Mouse (Mus musculus) urinary bladder, postnatal 36 days (tissue): ENCODE results near the gene Apod.

Source experiments
- DNase-seq, 2 experiments: peaks; one replicate each; pipeline ENCODE4 v3.0.0; 2022; ENCODE audit warnings: low spot score in 2 of 2, mixed read lengths in 1 of 2

Apod gene

GRCm38 (mm10) chr16:31314497-31315233, at the start of gene Apod:
Gene Apod, minus strand, starts transcription at chr16:31314808.
- DNase-seq = no peak

- no peak for DNase-seq
Measured at GRCm38 (mm10) chr16:31363685-31364436, 49.3 kb upstream of the Apod start.

- DNase-seq = no peak
Measured at GRCm38 (mm10) chr16:31359542-31359941, 44.9 kb upstream of the Apod start.

GRCm38 (mm10) chr16:31358991-31359390, 44.4 kb upstream of the Apod start:
- no peak for DNase-seq

- DNase-seq = no peak
Measured at GRCm38 (mm10) chr16:31358576-31358975, 44.0 kb upstream of the Apod start.

GRCm38 (mm10) chr16:31355882-31356281, 41.3 kb upstream of the Apod start:
- no peak for DNase-seq

- peak; percentile 57 to 61 for DNase-seq
Measured at GRCm38 (mm10) chr16:31354341-31355329, 40.0 kb upstream of the Apod start.

GRCm38 (mm10) chr16:31352996-31353395, 38.4 kb upstream of the Apod start:
- peak in 1 of 2 experiments; percentile 13 for DNase-seq

- peak; percentile 41 to 69 for DNase-seq
Measured at GRCm38 (mm10) chr16:31347581-31347980, 33.0 kb upstream of the Apod start.

- DNase-seq = no peak
Measured at GRCm38 (mm10) chr16:31342966-31343365, 28.4 kb upstream of the Apod start.

- DNase-seq = no peak
Measured at GRCm38 (mm10) chr16:31342556-31342955, 27.9 kb upstream of the Apod start.

- no peak for DNase-seq
Measured at GRCm38 (mm10) chr16:31339332-31339731, 24.7 kb upstream of the Apod start.

- no peak for DNase-seq
Measured at GRCm38 (mm10) chr16:31337956-31338355, 23.3 kb upstream of the Apod start.

GRCm38 (mm10) chr16:31334796-31335195, 20.2 kb upstream of the Apod start:
- DNase-seq = no peak

- no peak for DNase-seq
Measured at GRCm38 (mm10) chr16:31332586-31332985, 18.0 kb upstream of the Apod start.

GRCm38 (mm10) chr16:31330970-31331369, 16.4 kb upstream of the Apod start:
- DNase-seq = peak in 1 of 2 experiments; percentile 40

- no peak for DNase-seq
Measured at GRCm38 (mm10) chr16:31329668-31330067, 15.1 kb upstream of the Apod start.

- DNase-seq = no peak
Measured at GRCm38 (mm10) chr16:31327891-31328290, 13.3 kb upstream of the Apod start.

- DNase-seq = no peak
Measured at GRCm38 (mm10) chr16:31327430-31327829, 12.8 kb upstream of the Apod start.

- no peak for DNase-seq
Measured at GRCm38 (mm10) chr16:31326679-31327078, 12.1 kb upstream of the Apod start.

- no peak for DNase-seq
Measured at GRCm38 (mm10) chr16:31325966-31326365, 11.4 kb upstream of the Apod start.

- no peak for DNase-seq
Measured at GRCm38 (mm10) chr16:31325120-31325519, 10.5 kb upstream of the Apod start.
